Mouse (Mus musculus) cerebellum, adult 8-10 months (tissue): ENCODE results near the gene En2.

Source experiments
- DNase-seq: peaks from one replicate; pipeline ENCODE4 v3.0.0; 2022

En2 gene

GRCm38 (mm10) chr5:28161383-28161937 lies 4.0 kb upstream of the En2 start:
- DNase-seq: no peak

- peak; percentile 83 for DNase-seq
Observed at GRCm38 (mm10) chr5:28161938-28162402, 3.5 kb upstream of the En2 start.

GRCm38 (mm10) chr5:28163926-28164325 lies 1.6 kb upstream of the En2 start:
- no peak for DNase-seq

- peak; percentile 63 for DNase-seq
Observed at GRCm38 (mm10) chr5:28166256-28167231, 1.1 kb downstream of the En2 start.

GRCm38 (mm10) chr5:28167611-28168252 lies 2.2 kb downstream of the En2 start:
- DNase-seq: no peak

DNA sequence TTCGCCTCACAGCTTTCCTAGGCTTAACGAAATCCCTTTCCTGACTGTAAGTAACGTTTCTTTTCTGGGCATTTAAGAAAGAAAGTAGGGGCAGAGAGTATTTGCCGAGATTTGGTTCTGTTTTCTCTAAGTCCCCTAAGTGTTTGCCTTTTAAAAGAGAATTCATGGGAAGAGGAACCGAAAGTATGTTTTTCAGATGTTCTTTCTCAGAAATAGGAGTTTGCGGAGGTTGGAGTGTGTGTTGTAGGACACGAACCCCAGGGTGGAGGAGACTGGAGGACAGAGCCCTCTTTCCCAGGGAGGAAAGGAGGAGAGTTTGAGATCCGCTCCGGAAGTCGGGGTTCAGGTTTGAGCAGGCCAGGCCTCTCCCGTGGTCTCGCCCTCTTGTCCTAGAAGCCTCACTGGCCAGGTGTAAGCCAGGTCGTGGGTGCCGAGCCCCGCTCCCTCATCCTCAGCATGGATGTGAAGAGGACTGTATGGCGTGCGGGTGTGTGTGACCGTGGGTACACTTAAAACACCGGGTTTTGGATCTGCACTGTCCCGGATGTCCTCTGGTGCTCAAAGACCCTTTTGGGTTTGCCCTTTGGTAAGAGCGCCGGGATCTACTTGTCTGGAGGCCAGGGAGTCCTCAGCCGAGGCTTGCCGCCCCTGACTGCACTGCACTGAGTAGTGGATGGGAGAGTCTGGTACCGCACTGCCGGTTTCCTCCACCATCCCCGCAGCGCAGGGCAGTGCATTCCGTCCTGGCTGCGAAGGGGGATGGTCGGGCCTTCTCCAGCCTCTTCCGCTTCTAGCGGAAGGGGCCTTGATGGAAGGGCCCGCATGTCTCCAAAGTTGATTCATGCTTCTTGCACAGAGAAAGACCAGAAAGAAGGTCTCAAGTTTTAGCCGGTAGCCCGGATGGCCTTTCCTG lies 3.0 kb downstream of the En2 start:
- peak; percentile 47 for DNase-seq

- DNase-seq: no peak
Observed at GRCm38 (mm10) chr5:28169166-28169801, 3.8 kb downstream of the En2 start.

- DNase-seq: peak; percentile 46
Observed at GRCm38 (mm10) chr5:28170081-28170480, 4.6 kb downstream of the En2 start.

DNA sequence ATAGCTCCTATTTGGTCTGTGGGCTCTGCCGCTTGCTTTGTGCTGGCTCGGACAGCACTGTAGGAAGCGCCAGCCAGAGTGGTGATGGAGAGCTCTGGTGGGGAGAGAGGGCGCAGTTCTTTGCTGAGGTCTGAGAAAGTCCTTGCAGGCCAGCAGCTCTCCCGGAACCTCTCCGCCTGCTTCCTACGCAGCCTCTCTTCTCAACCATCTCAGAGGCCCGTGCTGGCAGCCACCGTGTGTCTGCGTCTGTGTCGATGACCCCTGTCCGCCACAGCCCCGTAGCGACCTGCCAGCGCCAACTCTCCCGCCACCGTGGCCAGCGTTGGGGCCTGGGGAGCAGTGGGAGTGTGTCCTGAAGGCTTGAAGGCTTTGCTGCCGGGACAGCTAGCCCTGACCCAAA lies 5.4 kb downstream of the En2 start:
- peak; percentile 56 for DNase-seq

DNA sequence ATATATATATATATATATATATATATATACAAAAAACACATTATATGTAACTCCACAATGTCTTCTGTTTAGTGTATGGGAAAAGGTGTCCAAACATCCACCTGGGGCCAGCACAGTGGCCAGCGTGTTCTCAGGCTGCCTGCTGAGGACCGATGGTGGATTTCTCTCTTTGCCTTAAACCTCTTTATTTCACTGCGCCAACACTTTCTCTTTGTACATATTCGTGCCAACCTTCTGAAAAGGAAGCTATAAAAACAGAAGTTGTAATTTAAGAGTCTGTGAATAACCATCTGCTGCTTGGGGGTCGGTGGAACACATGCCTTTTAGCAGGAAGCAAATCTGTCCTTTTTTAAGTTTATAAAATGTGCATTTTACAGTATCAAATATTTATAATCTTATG lies 6.2 kb downstream of the En2 start:
- DNase-seq: no peak

- no peak for DNase-seq
Observed at GRCm38 (mm10) chr5:28172261-28172920, 6.9 kb downstream of the En2 start.

DNA sequence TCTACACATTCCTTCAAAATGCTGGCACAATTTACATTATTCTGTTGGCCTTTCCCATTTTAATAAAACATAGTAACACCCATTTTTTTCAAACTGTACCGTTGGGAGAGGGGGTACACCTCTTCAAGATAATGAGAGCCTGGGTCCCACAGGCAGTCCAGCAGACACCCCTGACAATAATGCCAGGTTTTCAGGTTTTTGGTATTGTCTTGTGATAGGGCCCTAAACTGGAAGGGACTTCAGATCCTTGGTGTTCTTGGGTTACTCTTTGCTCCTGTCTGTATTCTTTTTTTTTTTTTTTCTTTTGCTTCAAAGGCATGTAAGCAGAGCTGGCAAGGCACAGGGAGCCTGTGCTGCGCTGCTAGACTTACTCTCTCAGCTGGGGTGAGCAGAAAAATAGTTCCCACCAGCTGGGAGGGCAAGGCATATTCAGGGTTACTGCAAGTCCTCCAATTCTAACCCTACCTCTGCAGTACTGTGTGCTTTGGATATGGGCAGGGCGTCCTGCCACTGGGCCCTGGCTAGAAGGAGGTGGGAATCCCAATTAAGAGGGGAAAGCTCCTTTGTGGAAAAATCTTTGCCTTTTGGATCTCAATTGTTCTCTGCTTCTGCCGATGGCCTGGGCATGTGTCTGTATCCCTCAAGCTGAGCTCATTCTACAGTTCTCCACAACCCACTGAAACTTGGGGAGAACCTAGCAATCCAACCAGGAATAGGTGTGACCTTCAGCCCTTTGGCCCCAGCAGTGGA lies 7.6 kb downstream of the En2 start:
- no peak for DNase-seq

GRCm38 (mm10) chr5:28173674-28174073 lies 8.2 kb downstream of the En2 start:
- no peak for DNase-seq

- no peak for DNase-seq
Observed at GRCm38 (mm10) chr5:28174086-28174485, 8.6 kb downstream of the En2 start.

- DNase-seq: peak; percentile 47
Observed at GRCm38 (mm10) chr5:28174876-28175569, 9.5 kb downstream of the En2 start.

- DNase-seq: no peak
Observed at GRCm38 (mm10) chr5:28175570-28175919, 10.1 kb downstream of the En2 start.

- no peak for DNase-seq
Observed at GRCm38 (mm10) chr5:28176023-28176422, 10.5 kb downstream of the En2 start.

- DNase-seq: no peak
Observed at GRCm38 (mm10) chr5:28176585-28176984, 11.1 kb downstream of the En2 start.

- DNase-seq: no peak
Observed at GRCm38 (mm10) chr5:28178322-28178721, 12.8 kb downstream of the En2 start.

- no peak for DNase-seq
Observed at GRCm38 (mm10) chr5:28179237-28179790, 13.8 kb downstream of the En2 start.
